Mouse (Mus musculus): ENCODE data around the gene Jazf1. TPM values are rescaled to one million over a fixed set of nuclear protein-coding genes. Genes with fewer than 3 reads are reported as not detected.

Jazf1 gene
- 1 to 10 TPM in 1 of 2 experiments, under 1 TPM in 1; 0.90 to 1.7 TPM for total RNA-seq (2021)
- long read RNA-seq, experiment 1: 0 reads
- long read RNA-seq, experiment 2, partial matches to known transcripts: 0 of 1 reads
- long read RNA-seq, experiment 2, other reads (novel, unspliced or antisense): 0 of 1 reads

DNA sequence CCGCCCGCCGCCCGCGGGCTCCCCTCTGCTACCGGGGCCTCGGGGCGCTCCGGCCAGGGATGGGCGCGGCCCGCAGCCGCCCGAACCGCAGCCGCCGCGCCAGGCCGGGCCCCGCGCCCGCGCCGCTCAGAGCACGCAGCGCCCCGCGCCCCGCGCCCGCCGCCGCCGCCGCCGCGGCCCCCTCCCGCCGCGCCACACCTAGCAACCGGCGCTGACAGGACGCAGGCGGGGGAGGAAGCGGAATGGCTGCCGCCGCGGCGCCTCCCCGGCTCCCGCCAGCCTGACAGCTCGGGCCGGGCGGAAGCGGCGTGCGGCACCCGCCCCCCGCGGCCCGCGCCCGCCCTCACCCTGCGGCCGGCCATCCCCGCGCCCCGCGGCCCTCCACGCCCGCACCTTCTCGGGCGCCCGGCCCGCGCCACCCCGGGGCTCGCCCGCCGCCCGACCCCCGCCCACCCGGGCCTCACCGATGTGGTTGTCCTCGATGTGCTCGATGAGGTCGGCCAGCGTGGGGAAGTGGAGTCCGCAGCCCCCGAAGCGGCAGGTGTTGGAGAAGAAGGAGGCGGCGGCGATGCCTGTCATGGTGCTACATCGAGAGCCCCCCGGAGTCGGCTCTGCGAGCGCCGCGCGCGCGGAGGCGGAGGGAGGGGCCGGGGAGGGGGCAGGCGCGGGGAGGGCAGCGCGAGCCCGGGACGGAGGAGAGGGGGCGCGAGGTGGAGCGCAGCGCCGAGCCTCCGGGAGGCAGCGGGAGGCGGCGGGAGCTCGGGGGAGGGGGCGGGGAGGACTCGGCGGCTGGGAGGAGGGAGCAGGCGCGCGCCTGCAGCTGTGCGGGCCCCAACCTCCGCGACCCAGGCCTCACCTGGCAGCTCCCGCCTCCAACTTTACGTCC, at the start of gene Jazf1:
Gene Jazf1 (minus strand): TSS at position 643 of the 886 bp plus-strand sequence.
- peak; percentile 40 for DNase-seq

DNA sequence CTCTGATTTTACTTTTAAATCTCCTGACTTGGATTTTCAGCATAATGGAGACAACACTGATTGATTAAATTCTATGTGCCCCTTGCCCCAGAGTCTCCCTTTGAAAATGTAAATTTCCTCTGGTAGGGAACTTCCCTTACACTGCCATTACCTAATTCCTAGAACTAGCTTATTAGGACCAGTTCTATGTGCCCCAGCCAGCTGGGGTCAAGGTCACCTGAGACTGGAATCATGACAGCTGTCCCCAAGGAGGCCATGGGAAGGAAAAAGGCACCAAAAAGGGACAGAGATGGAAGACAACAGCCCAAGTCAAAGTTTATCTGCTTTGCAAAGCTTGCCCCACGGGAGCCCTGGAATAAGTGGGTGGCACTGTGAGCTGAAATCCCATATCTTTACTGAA, 49.4 kb upstream of the Jazf1 start:
- no peak for DNase-seq

- no peak for DNase-seq
Observed at GRCm38 (mm10) chr6:53086879-53087278, 18.4 kb upstream of the Jazf1 start.

GRCm38 (mm10) chr6:53081241-53081640, 12.8 kb upstream of the Jazf1 start:
- DNase-seq: no peak

- no peak for DNase-seq
Observed at GRCm38 (mm10) chr6:53078671-53079070, 10.2 kb upstream of the Jazf1 start.

DNA sequence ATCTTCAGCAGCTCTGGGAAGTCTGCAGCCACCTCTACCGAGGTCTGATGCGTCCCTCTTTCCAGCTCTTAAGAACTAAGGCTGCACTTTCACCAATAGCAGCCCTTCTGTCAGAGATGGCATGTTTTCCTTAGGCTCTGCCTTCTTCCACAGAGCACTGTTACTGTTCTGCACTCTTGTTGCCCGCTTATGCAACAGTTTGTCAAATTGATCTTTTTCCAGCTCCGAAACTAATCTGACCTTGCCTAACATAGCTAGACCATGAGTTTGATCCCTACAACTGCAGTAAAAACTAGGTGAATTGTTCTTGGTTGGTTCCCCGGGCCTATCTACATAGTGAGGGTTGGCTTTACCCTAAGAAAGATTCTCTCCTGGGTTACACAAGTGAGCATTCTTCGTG, 3.3 kb upstream of the Jazf1 start:
- DNase-seq: no peak

DNA sequence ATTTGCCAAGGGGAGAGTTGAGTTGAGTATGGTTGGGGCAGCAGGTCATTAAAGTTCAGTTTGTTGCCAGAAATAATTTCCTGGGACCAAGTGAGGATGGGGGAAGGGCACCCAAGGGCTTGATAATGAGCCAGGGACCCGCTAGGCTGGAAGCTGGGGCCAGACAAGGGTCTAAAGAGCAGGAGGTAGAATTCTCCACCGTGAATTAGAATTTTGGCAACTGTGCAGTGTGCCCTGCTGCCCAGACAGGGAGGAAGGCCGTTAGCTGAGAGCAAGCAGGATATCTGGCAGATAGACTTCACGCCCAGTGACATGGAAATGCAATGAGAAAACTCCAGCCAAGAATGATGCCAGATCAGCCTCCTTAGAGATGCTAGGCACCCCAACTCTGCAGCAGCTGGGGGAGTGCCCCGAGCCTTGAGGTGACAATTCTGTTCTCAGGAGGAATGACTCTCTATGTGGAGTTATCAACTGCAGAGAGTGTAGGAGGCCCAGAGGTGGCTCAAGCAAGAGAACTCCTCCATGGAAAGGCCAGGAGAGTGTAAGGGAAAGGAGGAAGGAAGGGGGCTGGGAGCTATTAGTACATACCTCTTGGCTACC, 1.6 kb upstream of the Jazf1 start:
- DNase-seq: no peak

GRCm38 (mm10) chr6:53068875-53069178, 396 bp upstream of the Jazf1 start:
- DNase-seq: no peak

DNA sequence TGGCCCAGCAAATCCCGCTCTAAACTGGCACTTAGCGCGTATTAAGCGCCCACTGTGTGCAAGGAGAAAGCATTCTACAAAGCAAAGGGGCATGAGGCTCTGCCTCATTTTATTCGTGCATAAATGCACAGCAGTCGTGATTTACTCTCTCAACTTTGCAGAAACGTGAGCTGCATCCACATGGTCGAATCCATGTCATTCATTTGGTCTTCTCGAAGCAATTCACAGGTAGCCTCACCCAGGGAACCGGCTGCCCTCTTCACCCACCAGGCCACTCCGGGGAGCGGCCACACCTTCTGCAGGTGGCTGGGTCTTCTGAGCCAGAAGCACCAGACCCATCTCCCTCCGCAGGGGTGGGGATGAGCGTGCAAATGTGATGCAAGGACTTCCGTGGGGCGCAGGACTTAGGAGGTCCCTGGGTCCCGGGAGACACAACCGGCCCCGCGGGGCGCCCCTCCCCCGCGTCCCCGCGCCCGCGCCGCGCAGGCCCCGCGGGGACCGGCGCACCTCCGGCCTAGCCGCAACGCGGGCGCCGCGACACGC, 914 bp downstream of the Jazf1 start:
- peak; percentile 10 for DNase-seq

- DNase-seq: no peak
Observed at GRCm38 (mm10) chr6:53066978-53067377, 1.5 kb downstream of the Jazf1 start.

- no peak for DNase-seq
Observed at GRCm38 (mm10) chr6:53064070-53064469, 4.4 kb downstream of the Jazf1 start.

GRCm38 (mm10) chr6:53054909-53055308, 13.5 kb downstream of the Jazf1 start:
- no peak for DNase-seq

DNA sequence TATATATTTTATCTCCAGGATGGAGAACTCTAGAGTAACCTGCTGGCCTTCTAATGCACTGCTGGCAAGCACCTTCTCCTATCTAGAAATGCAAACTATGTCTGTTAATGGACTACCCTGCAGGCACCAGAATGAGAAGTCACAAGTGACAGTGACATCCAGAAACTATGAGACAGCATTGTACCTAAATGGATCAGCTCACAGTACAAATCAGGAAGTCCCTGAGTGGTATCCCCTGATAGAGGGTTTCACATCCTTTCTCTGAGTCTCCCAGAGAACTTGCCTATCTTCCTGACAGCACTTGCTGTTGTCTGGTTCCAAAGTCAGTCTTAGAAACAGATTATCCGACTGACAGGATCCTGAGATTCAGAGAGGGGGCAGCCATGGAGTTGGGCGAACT, 22.9 kb downstream of the Jazf1 start:
- DNase-seq: no peak

- no peak for DNase-seq
Observed at GRCm38 (mm10) chr6:53038176-53038575, 30.3 kb downstream of the Jazf1 start.

- DNase-seq: no peak
Observed at GRCm38 (mm10) chr6:53034362-53035011, 33.9 kb downstream of the Jazf1 start.

- no peak for DNase-seq
Observed at GRCm38 (mm10) chr6:53032730-53033484, 35.5 kb downstream of the Jazf1 start.

GRCm38 (mm10) chr6:53022069-53022468, 46.4 kb downstream of the Jazf1 start:
- no peak for DNase-seq

- DNase-seq: no peak
Observed at GRCm38 (mm10) chr6:53021081-53021480, 47.4 kb downstream of the Jazf1 start.

DNA sequence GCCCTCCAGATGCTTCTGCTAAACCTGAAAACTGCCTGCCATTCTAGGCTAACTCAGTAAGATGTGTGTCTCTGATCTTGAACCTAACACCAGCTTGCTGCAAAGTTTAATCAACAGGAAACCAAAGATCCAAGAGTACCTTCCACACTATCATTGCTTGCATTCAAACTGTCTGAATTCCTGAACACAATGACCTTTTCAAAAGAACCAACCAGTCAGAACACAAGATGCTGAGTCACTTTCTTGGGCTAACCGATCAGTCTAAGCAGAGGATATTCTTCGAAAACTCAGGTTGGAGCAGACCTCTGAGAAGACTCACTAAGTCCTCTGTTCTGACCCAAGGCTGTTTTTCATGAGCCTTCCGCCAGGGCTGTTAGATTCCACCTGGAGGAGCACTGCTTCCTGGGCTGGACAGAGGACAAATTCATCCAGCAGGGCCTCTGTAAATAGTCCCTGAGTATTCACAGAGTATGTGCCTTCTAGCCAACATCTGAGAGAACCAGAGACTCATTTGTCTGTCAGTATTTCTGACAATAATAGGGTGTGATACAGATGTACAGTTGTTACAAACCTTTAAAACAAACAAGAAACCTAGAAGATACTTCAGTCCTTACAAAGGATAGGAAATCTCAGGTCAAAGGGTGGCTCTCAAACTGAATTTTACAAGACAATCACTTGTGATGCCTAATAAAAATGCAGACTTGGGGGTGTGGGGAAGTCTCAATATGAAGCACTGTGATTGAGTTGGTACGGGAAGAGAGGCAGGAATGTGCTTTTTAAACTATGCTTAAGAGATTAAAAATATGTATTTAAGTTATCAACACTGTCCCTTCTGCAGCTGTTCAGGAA, 50.9 kb downstream of the Jazf1 start:
- no peak for DNase-seq

DNA sequence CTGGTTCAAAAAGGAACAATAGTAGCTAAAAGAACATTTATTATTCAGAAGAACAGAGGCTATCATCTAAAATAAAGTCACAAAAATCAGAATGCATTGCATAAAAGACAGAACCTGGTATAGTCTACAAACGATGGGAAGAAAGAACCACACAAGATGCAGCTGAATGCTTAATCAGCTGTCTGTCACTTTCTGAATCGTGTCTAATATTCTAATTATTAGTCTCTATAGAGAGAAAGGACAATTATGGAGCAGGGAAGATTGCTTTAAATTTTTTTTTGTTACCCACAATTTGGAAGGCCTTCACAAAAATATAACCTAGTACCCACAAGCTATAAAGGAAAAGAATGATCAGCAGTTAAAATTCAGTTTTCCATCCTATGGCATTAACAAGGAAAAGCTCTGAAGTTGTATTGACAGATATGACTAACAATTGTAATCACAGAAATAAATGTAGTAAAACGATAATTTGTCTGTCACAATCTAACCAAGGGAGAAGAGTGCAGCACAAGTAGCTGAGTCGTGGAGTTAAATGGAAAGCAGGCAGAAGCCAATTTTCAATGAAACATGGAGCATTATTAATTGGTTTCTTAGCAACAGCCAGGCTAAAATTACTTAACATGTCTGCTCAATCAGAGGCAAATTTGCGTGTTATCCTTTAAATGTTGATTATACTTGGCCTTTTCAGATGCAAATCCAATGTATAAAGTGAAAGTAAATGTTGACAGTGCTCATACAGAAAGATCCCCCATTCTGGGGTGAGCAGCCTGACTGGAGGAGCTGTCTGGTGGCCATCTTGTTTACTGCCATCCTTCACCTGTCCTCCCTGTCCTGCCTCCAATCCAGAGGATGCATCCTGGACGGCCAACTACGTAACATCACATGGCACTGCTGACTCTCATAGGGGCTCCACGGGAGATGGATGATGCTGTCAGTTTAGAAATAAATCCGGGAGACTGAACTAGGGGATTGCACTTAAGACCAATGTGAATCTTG, 53.7 kb downstream of the Jazf1 start:
- DNase-seq: no peak

Data from gastrocnemius, postnatal 25 days (tissue).